Mouse (Mus musculus) urinary bladder, postnatal 10 days (tissue): ENCODE measurements around the gene Hoxc10.

Source experiments
- DNase-seq: peaks from one replicate; pipeline ENCODE4 v3.0.0; 2022; ENCODE audit warnings: low spot score

The Hoxc10 gene

GRCm38 (mm10) chr15:103011928-103012486 is 45.4 kb downstream of the Hoxc10 start:
- DNase-seq: no peak

- no peak for DNase-seq
Measured at GRCm38 (mm10) chr15:103013238-103013984, 46.8 kb downstream of the Hoxc10 start.

- DNase-seq: no peak
Measured at GRCm38 (mm10) chr15:103014166-103015008, 47.8 kb downstream of the Hoxc10 start.

GRCm38 (mm10) chr15:103015009-103015399 is 48.4 kb downstream of the Hoxc10 start:
- no peak for DNase-seq

GRCm38 (mm10) chr15:103015406-103016166 is 49.0 kb downstream of the Hoxc10 start:
- no peak for DNase-seq

GRCm38 (mm10) chr15:103018636-103019035 is 52.0 kb downstream of the Hoxc10 start, which contains the start of gene Hoxc4:
Hoxc4 (plus strand) TSS chr15:103018934.
- DNase-seq: no peak

GRCm38 (mm10) chr15:103020899-103021418 is 54.4 kb downstream of the Hoxc10 start:
- no peak for DNase-seq
